Mouse (Mus musculus) small intestine, adult 2 months (tissue): ENCODE data around the gene B4galt1. TPM values are rescaled to one million over a fixed set of nuclear protein-coding genes. Genes with fewer than 3 reads are reported as not detected.

ENCODE experiments used
- H3K27ac ChIP-seq: fragments of 200-500 bp; 2 replicates; pipeline ENCODE4 v1.5.1; 2012; ENCODE audit warnings: low read depth, low read length, control low read depth, inconsistent platforms; ENCODE audit not compliant: insufficient read depth
- H3K27me3 ChIP-seq: fragments of 200-500 bp; 2 replicates; pipeline ENCODE4 v1.6.1; 2012; ENCODE audit warnings: mild to moderate bottlenecking, moderate library complexity, low read length, inconsistent platforms; ENCODE audit not compliant: control insufficient read depth, insufficient read depth
- H3K36me3 ChIP-seq: fragments of 200-500 bp; 2 replicates; pipeline ENCODE4 v1.6.1; 2012; ENCODE audit warnings: mild to moderate bottlenecking, low read length, control low read depth, inconsistent platforms; ENCODE audit not compliant: control insufficient read depth, insufficient read depth
- H3K4me1 ChIP-seq: fragments of 200-500 bp; 2 replicates; pipeline ENCODE4 v1.6.1; 2012; ENCODE audit warnings: low read length, inconsistent platforms, mixed read lengths; ENCODE audit not compliant: control insufficient read depth, insufficient read depth, insufficient read length
- H3K4me3 ChIP-seq: fragments of 200-500 bp; 2 replicates; pipeline ENCODE4 v1.5.1; 2012; ENCODE audit warnings: low read depth, mild to moderate bottlenecking, control low read depth, inconsistent platforms, low read length, moderate library complexity
- CTCF ChIP-seq: fragments of 200-500 bp; IDR thresholded peaks from 2 replicates; pipeline ENCODE4 v1.5.1; 2012; ENCODE audit warnings: low read depth, mild to moderate bottlenecking, control low read depth, inconsistent platforms, low read length, moderate library complexity, mixed read lengths; ENCODE audit not compliant: insufficient replicate concordance, insufficient read length; ENCODE audit errors: extremely low read depth
- POLR2A ChIP-seq: fragments of 200-500 bp; IDR thresholded peaks from 2 replicates; pipeline ENCODE4 v1.6.1; 2012; ENCODE audit warnings: low read depth, mild to moderate bottlenecking, control low read depth, inconsistent platforms, low read length, moderate library complexity
- WGBS: fragments of 180-500 bp; shearing (Covaris S2); methylation state at CpG from one replicate; pipeline ENCODE4 v1.1.7; 2018; 5-methylcytosine and 5-hydroxymethylcytosine counted together
- polyA plus RNA-seq: library from polyadenylated mRNA; depleted of rRNA; stranded (reverse); fragments of >200 nt; gene quantifications from 2 replicates; pipeline ENCODE4 v1.2.3, GENCODE M21; 2012

B4galt1 gene
- polyA plus RNA-seq, 1 experiment, result 79.4 TPM

- H3K27me3 ChIP-seq, result no peaks in the 10 kb centered on the region
- no peak for TF ChIP-seq CTCF
- TF ChIP-seq POLR2A, result no peak
- peaks cover 36% of the 10 kb centered on the region for H3K4me1 ChIP-seq
- 0 out of 2 replicates have a peak, but pooled peaks cover 5% of the 10 kb centered on the region for H3K36me3 ChIP-seq
- peak overlapping the region; percentile 63 for H3K27ac ChIP-seq
- no peak overlapping the region for H3K4me3 ChIP-seq
- 55% methylated on average over 5 of the region's 5 CpGs for WGBS
These were observed 9.5 kb downstream of the B4galt1 start for GRCm38 (mm10) chr4:40844251-40844721.

GRCm38 (mm10) chr4:40843726-40844125 is 10.1 kb downstream of the B4galt1 start:
- TF ChIP-seq POLR2A, result no peak
- 74% methylated on average over 8 of the region's 8 CpGs for WGBS

GRCm38 (mm10) chr4:40840448-40840847 is 13.4 kb downstream of the B4galt1 start:
- Histone ChIP-seq H3K36me3 (0 out of 2 replicates have a peak, but pooled peaks cover 5% of the 10 kb centered on the region), H3K27me3 (no peaks in the 10 kb centered on the region), H3K4me1 (peaks cover 37% of the 10 kb centered on the region), H3K4me3 (no peak overlapping the region), H3K27ac (no peak overlapping the region)
- TF ChIP-seq POLR2A (no peak), CTCF (no peak)
- 79% methylated on average over 2 of the region's 2 CpGs for WGBS

More at GRCm38 (mm10) chr4:40843726-40844125, 10.1 kb downstream of the B4galt1 start:
- Histone ChIP-seq H3K27me3 (no peaks in the 10 kb centered on the region), H3K4me1 (peaks cover 42% of the 10 kb centered on the region), H3K36me3 (0 out of 2 replicates have a peak, but pooled peaks cover 5% of the 10 kb centered on the region), H3K4me3 (no peak overlapping the region), H3K27ac (peak overlapping the region; percentile 63; the same call in 1 of the 2 replicates)

- Histone ChIP-seq H3K27me3 (no peaks in the 10 kb centered on the region), H3K27ac (peak overlapping the region; percentile 74), H3K4me3 (no peak overlapping the region), H3K4me1 (peaks cover 30% of the 10 kb centered on the region), H3K36me3 (peaks cover 6% of the 10 kb centered on the region; the same call in 1 of the 2 replicates)
- 45% methylated on average over 12 of the region's 12 CpGs for WGBS
- TF ChIP-seq POLR2A (no peak), CTCF (no peak)
These were observed 14.6 kb downstream of the B4galt1 start for GRCm38 (mm10) chr4:40839251-40839650.

GRCm38 (mm10) chr4:40837451-40838285 is 16.1 kb downstream of the B4galt1 start:
- no peaks in the 10 kb centered on the region for H3K27me3 ChIP-seq
- H3K36me3 ChIP-seq, result peaks cover 3% of the 10 kb centered on the region; the same call in 1 of the 2 replicates
- peak overlapping the region; percentile 56 for H3K27ac ChIP-seq
- no peak overlapping the region for H3K4me3 ChIP-seq
- WGBS, result 20% methylated on average over 10 of the region's 10 CpGs
- peaks cover 24% of the 10 kb centered on the region; the same call in 1 of the 2 replicates for H3K4me1 ChIP-seq
- TF ChIP-seq POLR2A, result no peak
- no peak for TF ChIP-seq CTCF

GRCm38 (mm10) chr4:40837008-40837407 is 16.8 kb downstream of the B4galt1 start:
- Histone ChIP-seq H3K27me3 (no peaks in the 10 kb centered on the region), H3K36me3 (peaks cover 3% of the 10 kb centered on the region; the same call in 1 of the 2 replicates), H3K4me3 (no peak overlapping the region), H3K4me1 (peaks cover 24% of the 10 kb centered on the region; the same call in 1 of the 2 replicates), H3K27ac (peak overlapping the region; percentile 72)
- 23% methylated on average over 3 of the region's 3 CpGs for WGBS
- TF ChIP-seq CTCF (no peak), POLR2A (no peak)

- Histone ChIP-seq H3K27ac (no peak overlapping the region), H3K36me3 (peaks cover 3% of the 10 kb centered on the region; the same call in 1 of the 2 replicates), H3K4me3 (no peak overlapping the region), H3K27me3 (no peaks in the 10 kb centered on the region), H3K4me1 (peaks cover 22% of the 10 kb centered on the region; the same call in 1 of the 2 replicates)
- TF ChIP-seq CTCF (no peak), POLR2A (no peak)
- WGBS, result 83% methylated on average over 5 of the region's 5 CpGs
These were observed 18.9 kb downstream of the B4galt1 start for GRCm38 (mm10) chr4:40834872-40835271.
